Mouse (Mus musculus): Measurements from ENCODE around the gene Cdc73.

DNA sequence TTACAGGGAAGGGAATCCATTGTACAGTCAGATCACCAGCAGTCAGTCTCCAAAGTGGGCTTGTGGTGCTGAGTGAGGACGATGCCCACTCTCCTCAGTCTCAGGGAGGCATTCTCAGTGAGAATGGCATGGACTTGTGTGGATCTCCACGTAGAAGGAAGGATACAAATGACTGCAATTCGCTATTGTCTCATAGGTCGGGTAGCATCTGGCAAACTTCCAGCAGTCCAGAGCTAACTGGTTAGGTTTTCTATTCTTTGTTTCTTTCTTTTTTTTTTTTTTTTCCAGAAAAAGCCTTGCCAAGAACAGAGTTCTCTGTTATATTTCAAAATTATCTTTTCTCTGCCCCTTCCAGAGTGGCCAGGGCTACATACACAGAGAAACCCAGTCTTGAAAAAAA, 4.3 kb upstream of the Cdc73 start:
- TF ChIP-seq CTCF (IDR thresholded peaks at IDR 0.05; ENCODE audit: low read depth, low read length) (no peak), EP300 (IDR thresholded peaks at IDR 0.05; ENCODE audit: insufficient read depth, low read depth, low read length) (no peak), POLR2A (IDR thresholded peaks at IDR 0.05; ENCODE audit: insufficient read depth, low read length) (no peak)

All from ES-Bruce4 (cell line).